Mouse (Mus musculus): Measurements from ENCODE around the gene Gnaz. TPM values are rescaled to one million over a fixed set of nuclear protein-coding genes. Genes with fewer than 3 reads are reported as not detected.

The Gnaz gene
- polyA plus RNA-seq, 1 experiment, result not detected

DNA sequence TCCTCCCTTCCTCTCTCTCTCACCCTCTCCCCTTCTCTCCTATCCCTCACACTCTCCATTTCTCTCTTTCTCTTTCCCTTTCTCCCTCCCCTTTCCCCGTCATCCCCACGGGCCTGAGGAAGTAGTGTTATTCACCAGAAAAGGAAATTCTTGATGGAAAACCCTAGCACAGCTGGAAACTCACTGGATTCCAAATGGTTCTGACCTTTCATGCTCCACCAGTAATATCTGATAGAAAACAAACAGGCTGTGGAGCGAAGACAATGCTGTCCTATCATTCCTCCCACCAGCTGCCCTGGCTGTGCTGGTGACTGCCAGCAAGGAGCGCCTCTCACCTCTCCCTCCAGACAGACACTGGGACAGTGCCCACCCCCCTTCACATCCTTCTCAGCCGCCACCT, 27.9 kb downstream of the Gnaz start:
- TF ChIP-seq GATA1 (IDR thresholded peaks at IDR 0.05; ENCODE audit: low read length), result no peak

DNA sequence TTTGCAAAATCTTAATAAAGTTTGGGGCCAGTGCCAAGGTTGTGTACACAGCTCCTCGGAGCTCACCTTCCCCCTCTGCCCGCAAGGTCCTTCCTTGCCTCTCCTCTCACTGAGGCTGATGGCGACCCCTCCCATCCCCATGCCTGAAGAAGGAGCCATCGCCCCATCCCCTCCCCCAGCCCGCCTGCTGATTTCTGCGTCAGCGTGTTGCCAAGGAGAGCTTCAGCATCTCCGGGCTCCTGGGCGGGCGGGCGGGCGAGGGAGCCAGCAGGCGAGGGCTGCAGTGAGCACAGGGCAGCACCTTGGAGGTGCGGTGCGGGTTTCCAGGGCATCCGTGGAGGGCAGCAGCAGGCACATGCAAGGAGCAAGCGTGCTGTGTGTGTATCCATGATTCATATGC, 28.4 kb downstream of the Gnaz start:
- TF ChIP-seq GATA1 (IDR thresholded peaks at IDR 0.05; ENCODE audit: low read length), result no peak

GRCm38 (mm10) chr10:75001391-75001790, 34.4 kb downstream of the Gnaz start:
- no peak for TF ChIP-seq GATA1 (IDR thresholded peaks at IDR 0.05; ENCODE audit: low read length)

DNA sequence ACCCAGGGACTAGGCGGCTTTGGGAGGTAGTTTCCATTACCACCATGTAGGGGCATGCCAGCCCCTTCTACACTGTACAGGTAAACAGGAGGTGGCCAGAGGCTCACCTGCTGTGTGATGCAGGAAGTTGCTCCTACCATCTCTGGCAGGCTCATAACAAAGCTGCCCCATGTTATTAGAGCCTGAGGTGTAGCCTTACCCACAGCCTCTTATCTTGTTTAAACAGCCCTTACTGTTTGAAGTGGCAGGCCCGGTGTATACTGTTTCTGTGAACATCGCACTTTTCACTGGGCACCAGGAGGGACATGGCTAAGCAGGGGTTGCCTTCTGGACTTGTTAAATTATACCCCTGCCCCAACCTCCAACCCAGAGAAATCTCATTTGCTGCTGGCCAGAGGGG, 37.1 kb downstream of the Gnaz start:
- TF ChIP-seq GATA1 (IDR thresholded peaks at IDR 0.05; ENCODE audit: low read length), result no peak

DNA sequence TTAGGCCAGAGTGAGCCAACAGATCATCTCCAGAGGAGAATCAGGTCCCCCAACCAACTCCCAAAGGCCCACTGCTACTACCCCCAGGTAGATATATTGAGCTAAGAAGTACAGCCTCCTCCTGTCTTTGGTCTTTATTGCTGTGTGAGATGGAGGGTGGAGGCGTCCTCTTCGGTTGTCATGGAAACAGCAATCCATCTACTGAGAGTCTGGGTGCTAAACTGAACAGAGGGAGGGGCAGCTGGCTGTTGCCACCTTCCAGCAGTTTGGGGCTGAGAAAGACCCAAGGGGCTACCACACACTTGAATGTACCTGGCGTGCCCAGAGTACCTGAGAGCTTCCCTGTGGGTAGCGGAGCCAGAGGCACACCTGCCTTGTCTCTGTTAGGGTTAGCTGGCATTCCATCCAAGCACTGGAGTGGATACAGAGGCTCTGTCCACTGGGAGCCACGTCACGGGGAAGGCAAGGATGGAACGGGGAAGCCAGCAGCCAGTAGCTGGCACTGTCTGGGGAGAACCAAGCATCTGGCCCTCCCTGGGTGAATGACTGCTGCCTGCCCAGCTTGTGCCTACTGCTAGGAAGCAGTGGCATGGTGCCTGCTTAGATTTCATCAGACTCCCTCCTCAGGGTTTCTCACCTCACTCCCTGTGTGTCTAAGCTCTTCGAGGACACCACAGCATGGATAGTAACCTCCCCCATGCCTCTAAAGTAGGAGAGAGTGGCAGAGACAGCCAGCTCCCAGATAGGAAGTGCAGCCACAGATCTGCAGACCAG, 40.1 kb downstream of the Gnaz start:
- TF ChIP-seq GATA1 (IDR thresholded peaks at IDR 0.05; ENCODE audit: low read length), result no peak

DNA sequence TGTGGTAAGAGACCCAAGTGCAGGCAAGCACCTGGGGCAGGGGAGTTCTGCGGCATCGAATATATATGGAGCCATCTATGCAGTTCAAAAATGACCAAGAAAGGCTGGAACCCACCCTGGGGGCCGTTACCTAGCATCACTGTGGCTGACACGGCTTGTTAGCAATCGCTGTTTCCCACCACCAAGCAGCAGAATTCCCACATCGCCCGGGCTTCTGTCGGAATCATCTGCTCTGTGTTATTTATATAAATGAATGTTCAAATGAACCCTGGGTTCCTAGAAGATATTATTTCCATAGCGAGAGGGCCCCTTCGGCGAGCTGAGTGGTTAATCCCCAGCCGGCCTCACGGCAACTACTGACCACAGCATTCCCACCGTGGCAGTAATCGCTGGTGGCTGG, 43.7 kb downstream of the Gnaz start:
- TF ChIP-seq GATA1 (IDR thresholded peaks at IDR 0.05; ENCODE audit: low read length), result no peak

- TF ChIP-seq GATA1 (IDR thresholded peaks at IDR 0.05; ENCODE audit: low read length), result no peak
Measured at GRCm38 (mm10) chr10:75015465-75015864, 48.5 kb downstream of the Gnaz start.

DNA sequence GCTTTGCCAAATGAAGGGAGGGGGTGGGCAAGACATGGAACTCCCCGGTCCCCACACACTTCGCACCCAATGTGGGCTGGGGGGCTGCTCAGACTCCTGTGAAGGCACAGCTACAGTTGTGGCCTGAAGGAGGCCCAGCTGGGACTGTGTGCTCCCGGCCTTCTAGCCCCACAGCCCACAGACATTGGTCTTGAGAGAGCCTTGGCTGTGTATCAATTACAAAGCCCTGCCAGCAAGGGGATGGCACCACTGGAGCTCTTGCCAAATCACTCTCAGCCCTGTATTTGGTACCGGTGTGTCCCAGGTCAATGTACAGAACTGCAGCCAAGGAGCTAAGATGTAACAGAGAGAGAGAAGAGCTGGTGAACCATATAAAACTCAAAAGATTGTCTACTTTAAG, 49.5 kb downstream of the Gnaz start:
- TF ChIP-seq GATA1 (IDR thresholded peaks at IDR 0.05; ENCODE audit: low read length), result no peak

GRCm38 (mm10) chr10:75020271-75020670, 53.3 kb downstream of the Gnaz start:
- no peak for TF ChIP-seq GATA1 (IDR thresholded peaks at IDR 0.05; ENCODE audit: low read length)

DNA sequence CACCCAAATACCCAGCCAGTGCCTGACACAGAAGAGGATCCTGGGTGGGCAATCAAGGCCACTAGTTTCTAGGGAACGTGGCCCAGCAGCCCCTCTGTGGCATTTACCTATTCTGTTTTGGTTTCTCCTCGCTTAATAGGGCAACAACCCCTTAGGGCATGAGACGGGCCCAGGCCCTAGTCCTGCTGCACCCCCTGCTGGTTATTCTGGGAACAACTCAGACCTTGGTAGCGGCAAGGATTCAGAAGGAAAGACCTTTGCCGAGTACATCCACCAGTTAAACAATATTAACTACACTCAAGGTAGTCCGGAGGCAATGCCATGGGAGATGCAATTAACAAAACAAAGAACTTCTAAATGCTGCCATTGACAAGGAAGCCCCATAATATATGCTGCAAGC, 54.2 kb downstream of the Gnaz start:
- TF ChIP-seq GATA1 (IDR thresholded peaks at IDR 0.05; ENCODE audit: low read length), result no peak

GRCm38 (mm10) chr10:75026491-75026890, 59.5 kb downstream of the Gnaz start:
- TF ChIP-seq GATA1 (IDR thresholded peaks at IDR 0.05; ENCODE audit: low read length), result no peak

DNA sequence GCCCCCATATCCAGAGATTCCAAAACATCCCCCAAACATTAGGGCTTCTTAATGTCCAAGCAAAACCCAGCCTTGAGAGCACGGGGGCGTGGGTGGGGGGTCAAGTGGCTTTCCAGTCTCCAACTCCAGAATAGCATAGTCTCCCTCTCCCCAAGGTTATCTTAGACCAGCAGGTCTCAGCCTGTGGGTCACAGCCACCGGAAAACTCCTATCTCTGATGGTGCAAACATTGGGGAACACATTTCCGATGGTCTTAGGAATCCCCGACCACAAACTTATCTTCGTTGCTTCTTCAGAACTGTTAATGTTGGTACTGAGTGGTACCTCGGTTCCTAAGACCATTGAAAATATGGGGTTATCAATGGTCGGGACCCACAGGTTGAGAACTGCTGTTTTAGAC, 61.8 kb downstream of the Gnaz start:
- TF ChIP-seq GATA1 (IDR thresholded peaks at IDR 0.05; ENCODE audit: low read length), result no peak

- no peak for TF ChIP-seq GATA1 (IDR thresholded peaks at IDR 0.05; ENCODE audit: low read length)
Measured at GRCm38 (mm10) chr10:75029677-75030076, 62.7 kb downstream of the Gnaz start.

DNA sequence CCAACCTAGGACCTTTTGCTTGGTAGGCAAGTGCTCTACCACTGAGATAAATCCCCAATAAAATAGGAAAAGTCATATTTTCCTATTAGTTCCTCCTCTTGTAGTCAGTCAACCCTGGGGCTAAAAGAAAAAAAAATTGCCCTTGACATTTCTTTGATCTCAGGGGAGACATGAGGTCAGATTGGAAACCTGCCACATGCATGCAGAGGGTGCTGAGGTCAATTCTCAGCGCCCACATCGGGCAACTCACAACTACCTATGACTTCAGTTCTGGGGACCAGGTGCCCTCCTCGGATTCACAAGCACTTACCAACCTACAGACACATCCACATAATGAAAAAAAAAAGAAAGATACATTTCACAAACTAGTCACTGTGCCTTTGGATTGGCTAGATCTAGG, 63.3 kb downstream of the Gnaz start:
- no peak for TF ChIP-seq GATA1 (IDR thresholded peaks at IDR 0.05; ENCODE audit: low read length)

- no peak for TF ChIP-seq GATA1 (IDR thresholded peaks at IDR 0.05; ENCODE audit: low read length)
Measured at GRCm38 (mm10) chr10:75031345-75032114, 64.6 kb downstream of the Gnaz start.

DNA sequence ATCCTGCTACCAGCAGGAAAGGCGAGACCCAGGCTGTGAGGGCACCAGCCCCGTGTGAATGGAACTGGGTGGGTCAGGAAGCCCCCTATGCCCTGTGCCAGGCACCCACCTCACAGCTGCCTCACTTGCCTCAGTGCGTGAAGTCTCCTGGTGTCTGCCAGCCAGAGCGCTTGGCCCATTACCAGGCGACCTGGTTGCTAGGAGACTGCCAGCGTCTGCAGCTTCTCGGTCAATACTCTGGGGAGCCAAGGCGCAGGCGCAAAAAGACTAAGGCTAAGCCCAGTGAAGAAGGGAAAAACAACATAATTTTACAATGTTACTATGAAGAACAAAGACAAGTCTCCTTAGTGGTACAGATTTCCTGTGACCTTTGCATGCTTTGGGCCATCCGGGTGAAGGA, 65.4 kb downstream of the Gnaz start, which contains the start of gene Rsph14:
Gene Rsph14 (minus strand): TSS at position 192 of the 400 bp plus-strand sequence.
- no peak for TF ChIP-seq GATA1 (IDR thresholded peaks at IDR 0.05; ENCODE audit: low read length)

DNA sequence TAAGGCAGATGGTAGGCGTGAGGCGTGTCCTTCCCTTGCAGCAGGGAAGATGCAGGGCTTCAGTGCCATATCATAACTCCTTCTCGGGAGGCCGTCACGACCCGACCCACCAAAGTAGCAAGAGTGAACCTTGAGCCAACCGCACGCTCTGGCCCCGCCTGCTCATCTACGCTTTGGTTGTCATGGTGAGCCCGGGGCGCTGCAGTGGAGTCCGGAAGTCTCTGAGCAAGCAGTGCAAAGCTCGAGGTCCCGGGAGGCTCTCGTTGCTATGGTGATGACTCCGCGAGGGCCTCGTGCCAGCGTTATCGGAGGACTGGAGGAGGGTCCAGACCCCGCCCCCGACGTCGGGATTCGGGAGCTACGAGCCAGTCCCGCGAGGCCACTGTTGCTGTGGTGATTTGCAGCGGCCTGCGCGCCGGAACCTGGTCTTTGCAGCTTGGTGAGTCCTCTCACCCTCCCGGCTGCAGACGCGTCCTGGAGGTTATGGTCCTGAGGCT, 70.0 kb downstream of the Gnaz start, which contains the start of gene Rab36:
Gene Rab36 (plus strand): TSS at position 176 of the 497 bp plus-strand sequence.
- TF ChIP-seq GATA1 (IDR thresholded peaks at IDR 0.05; ENCODE audit: low read length), result no peak

All from G1E-ER4 (cell line).